Mouse (Mus musculus): Measurements from ENCODE around the gene Bhlhe41.

The Bhlhe41 gene

GRCm38 (mm10) chr6:145872010-145872409 is 6.7 kb upstream of the Bhlhe41 start:
- no peak for DNase-seq (ENCODE audit: low read depth, low spot score)

DNA sequence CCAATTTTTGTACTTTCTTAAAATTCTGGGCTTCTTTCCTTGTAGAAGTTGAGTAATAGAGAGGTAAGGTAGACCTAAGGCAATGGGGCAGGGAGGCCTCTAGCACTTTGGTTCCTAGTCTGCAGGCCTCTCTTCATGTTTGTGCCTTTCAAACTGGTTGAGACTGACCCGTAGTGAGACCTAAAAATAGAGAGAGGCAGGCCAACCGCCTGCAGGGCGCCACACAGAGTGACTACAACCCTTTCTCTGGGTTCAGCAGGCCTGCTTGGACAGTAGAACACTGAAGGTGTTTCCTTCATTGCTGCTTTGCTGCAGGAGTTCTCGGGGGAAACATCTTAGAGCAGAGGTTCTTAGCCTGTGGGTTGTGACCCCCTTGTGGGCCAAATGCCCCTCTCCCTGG is 5.6 kb upstream of the Bhlhe41 start:
- no peak for DNase-seq (ENCODE audit: low read depth, low spot score)

GRCm38 (mm10) chr6:145867111-145867510 is 1.8 kb upstream of the Bhlhe41 start:
- no peak for DNase-seq (ENCODE audit: low read depth, low spot score)

DNA sequence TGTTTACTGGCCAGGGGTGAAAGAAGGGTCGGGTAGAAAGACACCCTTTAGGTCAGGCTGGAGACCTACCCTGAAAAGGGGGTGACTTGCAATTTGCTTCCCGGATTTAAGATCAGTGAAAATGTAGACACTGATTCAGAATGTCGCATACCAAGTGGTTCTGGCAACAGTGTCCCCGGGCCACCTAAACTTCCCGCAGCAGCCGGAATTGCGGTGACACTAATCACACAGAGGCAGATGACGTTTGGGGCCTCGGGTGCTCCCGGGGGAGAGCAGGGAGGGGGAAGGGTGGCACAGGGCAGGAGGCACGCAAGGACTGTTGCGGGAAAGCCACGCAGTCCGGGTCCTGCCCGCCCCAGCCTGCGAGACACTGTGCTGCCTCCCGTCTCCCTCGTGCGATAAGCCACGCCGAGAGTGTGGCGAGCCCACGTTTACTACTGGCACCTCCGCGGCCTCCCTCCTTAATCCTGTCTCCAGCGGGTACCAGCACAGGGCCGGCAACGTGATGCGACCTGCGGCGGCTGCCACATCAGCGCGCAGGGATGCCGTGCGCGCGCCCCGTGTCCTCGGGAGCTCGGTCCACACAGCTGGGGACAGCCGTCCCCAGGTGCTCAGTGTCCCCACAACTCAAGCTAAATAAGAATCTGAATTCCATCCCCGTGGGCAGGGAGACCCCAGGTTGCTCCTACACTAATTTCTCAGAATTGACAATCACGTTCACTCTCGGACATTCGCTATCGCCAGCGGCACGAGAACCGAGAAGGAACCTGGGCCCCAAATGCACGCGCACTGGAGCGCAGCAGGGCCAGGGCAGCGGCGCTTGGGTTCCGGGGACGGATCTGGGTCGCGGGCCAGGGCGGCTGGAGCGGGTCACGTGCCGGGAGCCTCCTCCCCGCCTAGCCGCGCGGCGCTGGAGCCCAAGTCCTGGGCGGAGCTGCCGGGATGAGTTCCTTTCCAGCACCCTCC is 811 bp upstream of the Bhlhe41 start:
- DNase-seq (ENCODE audit: low read depth, low spot score) = no peak

DNA sequence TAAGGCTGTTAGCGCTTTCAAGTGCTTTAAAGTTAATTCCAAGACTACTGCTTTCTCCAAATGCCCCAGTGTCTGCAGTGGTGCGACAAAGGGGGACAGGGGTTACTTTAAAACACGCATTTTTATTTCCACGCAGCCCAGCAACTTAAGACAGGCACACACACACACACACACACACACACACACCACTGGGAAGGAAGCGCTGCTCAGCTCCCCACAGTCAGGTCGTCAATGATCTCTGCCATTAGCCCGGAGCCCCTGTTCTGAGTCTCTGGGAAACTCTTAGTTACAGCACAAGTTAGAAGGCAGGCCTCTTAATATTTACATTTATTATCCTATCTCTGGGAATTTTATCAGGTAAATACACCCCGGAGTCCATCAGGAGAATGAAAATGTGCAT is 1.2 kb downstream of the Bhlhe41 start:
- DNase-seq (ENCODE audit: low read depth, low spot score) = no peak

DNA sequence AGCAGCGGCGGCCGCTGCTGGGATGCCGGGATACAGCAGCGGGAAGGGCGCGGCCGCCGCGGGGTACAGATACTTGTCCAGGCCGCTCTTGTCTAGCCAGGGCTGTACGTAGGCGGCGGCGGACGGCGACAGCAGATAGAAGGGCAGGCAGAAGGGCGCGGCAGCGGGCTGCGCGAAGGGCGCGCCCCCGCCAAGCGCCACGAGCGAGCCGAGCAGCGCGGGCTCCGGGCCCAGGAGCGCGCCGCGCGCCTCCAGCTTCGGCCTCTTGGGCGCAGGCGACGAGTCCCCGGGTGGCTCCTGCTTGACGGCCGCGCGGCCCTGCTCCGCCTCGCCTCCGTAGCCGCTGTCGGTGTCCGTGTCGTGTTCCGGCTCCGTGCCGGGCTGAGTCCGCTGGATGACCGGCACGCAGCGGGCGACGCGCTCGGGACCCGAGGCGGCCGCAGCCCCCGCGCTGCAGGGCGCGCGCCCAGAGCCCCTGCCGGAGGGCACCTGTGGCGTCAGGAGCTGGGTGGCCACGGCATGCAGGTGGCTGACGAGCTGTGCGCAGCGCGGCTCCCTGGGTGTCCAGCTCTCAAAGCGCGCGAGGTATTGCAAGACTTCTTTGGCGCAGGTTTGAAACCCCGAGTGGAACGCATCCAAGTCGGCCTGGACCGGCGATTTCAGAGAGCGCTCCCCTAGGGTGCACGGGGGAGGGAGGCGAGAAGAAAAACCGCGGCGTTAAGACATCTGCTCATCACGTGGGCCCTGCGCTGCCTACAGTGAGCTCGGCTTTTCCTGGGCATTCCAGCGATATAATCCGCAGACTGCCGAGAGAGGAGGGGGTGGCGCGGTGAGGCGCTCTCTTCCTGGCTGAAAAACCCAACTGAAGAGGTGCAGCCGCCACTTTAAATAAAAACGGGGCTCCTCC is 2.0 kb downstream of the Bhlhe41 start:
- no peak for DNase-seq (ENCODE audit: low read depth, low spot score)

- no peak for DNase-seq (ENCODE audit: low read depth, low spot score)
These were observed 2.7 kb downstream of the Bhlhe41 start for GRCm38 (mm10) chr6:145862739-145863064.

- no peak for DNase-seq (ENCODE audit: low read depth, low spot score)
These were observed 3.0 kb downstream of the Bhlhe41 start for GRCm38 (mm10) chr6:145862321-145862720.

GRCm38 (mm10) chr6:145861462-145862227 is 3.7 kb downstream of the Bhlhe41 start:
- DNase-seq (ENCODE audit: low read depth, low spot score) = no peak

- DNase-seq (ENCODE audit: low read depth, low spot score) = no peak
These were observed 5.0 kb downstream of the Bhlhe41 start for GRCm38 (mm10) chr6:145860350-145860749.

DNA sequence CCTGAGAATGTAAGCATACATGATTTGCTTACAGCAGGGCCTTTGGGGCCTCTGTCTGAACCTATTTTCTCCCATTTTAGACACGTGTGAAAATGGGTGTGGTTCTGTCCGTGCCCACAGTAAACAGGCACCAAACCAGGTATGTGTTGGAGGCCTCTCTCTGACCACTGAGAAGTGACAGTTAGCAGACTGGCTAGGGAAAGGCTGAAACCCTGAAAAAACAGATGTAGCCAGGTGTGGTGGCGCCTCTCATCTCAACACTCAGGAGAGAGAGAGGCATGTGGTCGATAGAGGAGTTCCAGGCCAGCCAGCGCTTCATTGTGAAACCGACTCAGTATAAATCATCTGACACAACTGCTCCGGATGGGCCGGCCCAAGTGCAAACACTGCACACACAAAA is 6.9 kb downstream of the Bhlhe41 start:
- no peak for DNase-seq (ENCODE audit: low read depth, low spot score)

GRCm38 (mm10) chr6:145857428-145857827 is 7.9 kb downstream of the Bhlhe41 start:
- no peak for DNase-seq (ENCODE audit: low read depth, low spot score)

DNA sequence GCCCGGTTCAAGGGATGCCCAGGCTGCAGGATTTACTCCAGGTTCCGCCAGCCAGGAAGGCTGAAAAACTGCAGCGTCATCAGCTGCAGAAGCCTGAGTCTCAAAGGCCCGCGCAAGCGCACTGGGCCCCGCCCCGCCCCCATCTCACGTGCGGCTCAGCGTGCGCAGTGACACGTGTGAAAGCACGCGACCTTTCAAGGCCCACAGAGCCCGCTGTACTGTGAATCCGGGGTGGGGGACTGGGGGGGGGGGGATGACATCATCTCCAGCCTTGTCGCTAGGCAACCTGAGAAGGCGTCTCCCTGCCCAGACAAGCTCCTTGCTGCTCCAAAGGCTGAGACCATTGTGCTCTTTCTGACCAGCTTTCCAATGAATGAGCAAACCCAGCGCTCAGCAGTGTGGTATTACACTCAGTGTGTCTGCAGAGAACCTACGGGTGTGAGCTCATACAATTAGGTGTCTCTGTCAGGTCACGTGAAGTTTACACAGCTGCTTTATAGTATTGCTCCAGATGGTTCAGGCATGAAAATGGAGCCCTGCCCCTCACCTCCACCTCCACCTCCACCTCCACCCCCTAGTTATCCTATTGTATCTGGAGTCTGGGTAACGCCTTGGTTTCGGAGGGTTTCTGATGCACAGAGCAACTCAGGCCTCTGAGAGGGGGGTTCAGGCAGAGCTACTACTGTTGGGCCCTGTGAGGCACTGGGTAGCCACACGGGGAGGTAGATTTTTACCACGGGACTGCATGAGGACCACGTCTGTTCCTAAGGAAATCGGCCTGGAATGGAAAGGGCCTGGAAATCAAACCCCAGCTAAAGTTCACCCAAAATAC is 9.4 kb downstream of the Bhlhe41 start:
- peak; percentile 30 for DNase-seq (ENCODE audit: low read depth, low spot score)

- no peak for DNase-seq (ENCODE audit: low read depth, low spot score)
These were observed 10.6 kb downstream of the Bhlhe41 start for GRCm38 (mm10) chr6:145854756-145855155.

DNA sequence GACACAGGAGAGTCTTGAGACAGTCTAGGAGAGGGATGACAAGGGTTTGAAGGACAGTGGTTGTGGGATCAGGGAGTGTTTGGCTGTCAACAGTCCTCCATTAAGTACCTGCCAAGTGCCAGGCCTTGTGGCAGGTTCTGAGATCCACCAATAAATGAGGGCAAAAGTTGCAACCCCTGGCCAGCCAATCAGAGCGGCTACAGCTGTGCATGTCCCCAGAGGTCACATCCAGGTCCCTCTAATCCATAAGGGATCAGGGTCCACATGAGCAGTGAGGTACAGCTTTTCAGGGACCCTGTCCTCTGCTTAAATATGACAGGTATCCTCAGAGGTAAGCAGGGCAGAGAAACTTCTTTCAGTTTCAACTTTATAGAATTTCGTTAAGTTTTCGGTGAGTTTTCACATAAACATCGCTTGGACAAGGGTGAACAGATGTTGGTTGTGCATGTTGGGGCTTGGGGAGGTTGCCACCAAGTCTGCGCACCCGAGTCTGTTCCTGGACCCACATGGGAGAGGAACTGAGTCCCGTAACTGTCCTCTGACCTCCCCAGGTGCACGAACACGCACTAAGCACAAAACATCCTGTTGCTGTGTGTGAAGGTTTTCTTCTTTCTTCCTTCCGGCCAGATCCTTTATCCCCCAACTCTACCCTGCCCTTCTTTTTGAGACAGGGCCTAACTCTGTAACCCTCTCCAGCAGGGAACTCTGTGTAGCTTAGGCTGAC is 11.8 kb downstream of the Bhlhe41 start:
- no peak for DNase-seq (ENCODE audit: low read depth, low spot score)

DNA sequence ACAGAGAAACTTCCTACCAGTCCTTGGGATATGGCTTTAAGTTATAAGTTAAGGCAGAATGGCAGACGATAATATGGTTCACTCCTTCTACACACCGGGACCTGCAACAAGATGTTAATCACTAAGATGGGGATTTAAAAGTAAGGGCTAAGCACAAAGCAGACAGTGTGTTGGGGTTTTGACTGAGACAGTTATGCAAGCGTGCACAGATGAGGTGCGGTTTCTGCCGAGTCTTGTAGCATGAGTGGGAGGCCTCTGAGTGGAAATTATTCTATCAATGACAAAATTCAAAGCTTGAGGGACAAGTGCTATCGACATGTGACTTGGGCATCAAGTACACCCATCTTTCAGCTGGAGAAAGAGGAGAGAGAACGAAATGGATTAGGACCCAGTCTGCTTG is 12.7 kb downstream of the Bhlhe41 start:
- no peak for DNase-seq (ENCODE audit: low read depth, low spot score)

GRCm38 (mm10) chr6:145851956-145852355 is 13.4 kb downstream of the Bhlhe41 start:
- DNase-seq (ENCODE audit: low read depth, low spot score) = no peak

- no peak for DNase-seq (ENCODE audit: low read depth, low spot score)
These were observed 14.6 kb downstream of the Bhlhe41 start for GRCm38 (mm10) chr6:145850789-145851188.

GRCm38 (mm10) chr6:145847661-145848060 is 17.7 kb downstream of the Bhlhe41 start:
- DNase-seq (ENCODE audit: low read depth, low spot score) = no peak

DNA sequence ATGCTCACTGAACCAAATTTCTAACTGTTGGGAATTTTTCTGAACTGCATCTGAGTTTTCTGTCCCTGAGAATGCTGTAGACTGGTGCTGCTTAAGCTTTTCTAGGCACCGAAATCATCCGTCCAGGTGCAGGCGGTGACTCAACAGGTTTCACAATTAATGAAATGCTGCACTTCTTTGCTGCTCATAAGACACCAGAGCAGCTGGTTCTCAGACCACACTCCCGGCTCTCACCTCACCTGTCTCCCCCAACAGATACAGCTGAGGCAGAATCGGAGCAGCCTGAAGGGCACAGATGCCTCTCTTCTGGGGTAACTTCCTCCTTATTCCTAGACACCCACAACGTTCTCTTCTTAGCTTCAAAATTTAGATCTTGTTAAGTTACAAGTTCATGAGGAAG is 18.4 kb downstream of the Bhlhe41 start:
- DNase-seq (ENCODE audit: low read depth, low spot score) = no peak

Measured in c-Kit-negative CD71-positive TER-119-positive erythroid progenitor cells, embryonic 14.5 days (primary cell).